10 mouse cellular contexts compared by ENCODE assay signal in the genomic region with DNA sequence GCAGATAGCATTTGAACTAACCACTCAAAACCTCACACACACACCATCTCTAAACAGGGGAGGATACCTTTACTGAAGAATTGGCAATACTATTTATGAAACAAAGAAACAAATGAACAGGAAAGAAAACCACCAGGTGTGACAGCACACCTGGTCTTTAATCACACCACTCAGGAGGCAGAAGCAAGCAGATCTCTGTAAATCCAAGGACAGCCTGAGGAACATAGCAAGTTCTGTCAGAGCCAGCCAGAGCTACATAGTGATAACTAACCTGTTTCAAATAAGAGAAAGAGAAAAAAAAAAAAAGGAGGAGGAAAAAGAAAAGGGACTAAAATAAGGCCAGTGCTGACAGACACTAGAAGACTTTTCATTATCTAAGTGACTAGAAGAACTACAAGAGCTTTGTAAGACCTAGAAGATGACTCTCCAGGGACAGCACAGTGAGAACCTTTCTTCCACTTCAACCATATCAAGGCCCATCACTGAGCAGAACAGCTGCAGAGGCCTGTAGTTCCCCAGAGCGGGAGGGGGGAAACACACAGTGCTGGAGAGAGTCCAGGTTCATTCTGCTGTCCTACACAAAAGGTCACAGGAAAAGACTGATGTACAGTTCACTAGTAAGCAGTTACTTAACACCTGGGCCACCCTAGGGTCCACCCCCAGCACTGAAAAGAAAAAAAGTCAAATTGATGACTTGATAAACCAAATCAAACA. TPM values are rescaled to one million over a fixed set of nuclear protein-coding genes. Genes with fewer than 3 reads are reported as not detected.
A peak's percentile ranks its signal among the peaks of the same experiment; 100 is the strongest.
DNase-seq lines count a peak whose midpoint lies in the region; ATAC-seq lines count a peak whose summit lies in the region.
"Had no signal": no experiment of that assay in that cellular context is flagged by ENCODE, and none has a peak within 500 bp of the region (broad histone marks: within the 10 kb centered on the region; RNA-seq: fewer than 3 reads in every experiment).

No protein-coding gene starts in this region.

- peak; percentile 35 for DNase-seq in kidney, postnatal 36 days
- DNase-seq in kidney, adult 18-20 months = no peak
- peak; percentile 21 for DNase-seq in CD4-positive helper T cell, adult 2 months (ENCODE audit: low read depth, low spot score)
- peak; percentile 45 for DNase-seq in gastrocnemius, postnatal 25 days
- peak; percentile 64 for DNase-seq in induced T-regulatory cell, adult 2 months (ENCODE audit: low read depth)
- DNase-seq in hindbrain, embryonic 10.5 days (ENCODE audit: low spot score) = no peak
- DNase-seq in forebrain, embryonic 11.5 days (ENCODE audit: low spot score) = no peak
- DNase-seq: cerebellum, adult 11 months had no signal

- H3K4me2 ChIP-seq in intestine, embryonic 15.5 days (replicated peaks) = no peak overlapping the region
- no peak overlapping the region for H3K4me2 ChIP-seq in forebrain, embryonic 11.5 days (ENCODE audit: low read depth, low read length, severe bottlenecking)
- H3K4me2 ChIP-seq: hindbrain, embryonic 14.5 days had no signal

- H3K4me1 ChIP-seq in intestine, embryonic 15.5 days (replicated peaks) = peaks cover 13% of the 10 kb centered on the region
- peaks cover 33% of the 10 kb centered on the region for H3K4me1 ChIP-seq in hindbrain, embryonic 10.5 days (replicated peaks)
- H3K4me1 ChIP-seq in forebrain, embryonic 11.5 days (replicated peaks; ENCODE audit: control insufficient read depth, insufficient read depth, low read length) = no peaks in the 10 kb centered on the region

- H3K27ac ChIP-seq in intestine, embryonic 15.5 days = no peak overlapping the region
- H3K27ac ChIP-seq in hindbrain, embryonic 10.5 days = no peak overlapping the region
- H3K27ac ChIP-seq in forebrain, embryonic 11.5 days (ENCODE audit: low read depth, low read length) = no peak overlapping the region

- H3K36me3 ChIP-seq in intestine, embryonic 15.5 days = no peaks in the 10 kb centered on the region
- H3K36me3 ChIP-seq in hindbrain, embryonic 10.5 days = peaks cover 21% of the 10 kb centered on the region
- H3K36me3 ChIP-seq in forebrain, embryonic 11.5 days (ENCODE audit: control insufficient read depth, insufficient read depth, low read length) = no peaks in the 10 kb centered on the region

- no peaks in the 10 kb centered on the region for H3K27me3 ChIP-seq in intestine, embryonic 15.5 days (replicated peaks)
- no peaks in the 10 kb centered on the region for H3K27me3 ChIP-seq in hindbrain, embryonic 10.5 days (ENCODE audit: insufficient read depth, poor library complexity, severe bottlenecking)
- no peaks in the 10 kb centered on the region for H3K27me3 ChIP-seq in forebrain, embryonic 11.5 days (ENCODE audit: control insufficient read depth, insufficient read depth, low read length)

- H3K9ac ChIP-seq in intestine, embryonic 15.5 days = no peak overlapping the region
- H3K9ac ChIP-seq in forebrain, embryonic 11.5 days (ENCODE audit: low read length) = no peak overlapping the region
- H3K9ac ChIP-seq: hindbrain, embryonic 14.5 days had no signal

- H3K4me3 ChIP-seq in intestine, embryonic 15.5 days (replicated peaks) = no peak overlapping the region
- no peak overlapping the region for H3K4me3 ChIP-seq in hindbrain, embryonic 10.5 days
- H3K4me3 ChIP-seq in forebrain, embryonic 11.5 days (ENCODE audit: low read depth, low read length) = no peak overlapping the region

- ATAC-seq in intestine, embryonic 15.5 days = no peak
- ATAC-seq in forebrain, embryonic 11.5 days (replicated peaks; ENCODE audit: low FRiP score) = no peak

- no peaks in the 10 kb centered on the region for H3K9me3 ChIP-seq in intestine, embryonic 15.5 days
- no peaks in the 10 kb centered on the region for H3K9me3 ChIP-seq in hindbrain, embryonic 10.5 days
- H3K9me3 ChIP-seq in forebrain, embryonic 11.5 days (ENCODE audit: control insufficient read depth, low read length) = no peaks in the 10 kb centered on the region; the same call in 1 of the 2 replicates

- WGBS in intestine, embryonic 15.5 days = 41% methylated on average over 1 of the region's 1 CpGs
- WGBS in hindbrain, embryonic 10.5 days = 77% methylated on average over 1 of the region's 1 CpGs
- WGBS in forebrain, embryonic 11.5 days = 90% methylated on average over 1 of the region's 1 CpGs

RNA-seq across cellular contexts. Expression of a gene that starts 9.2 kb away (rescaled TPM):
- total RNA-seq in gastrocnemius, postnatal 25 days (2021) = 10 to 100 TPM; 13.8 to 14.3 TPM
- 70.6 and 72.5 TPM in 2 replicates for polyA plus RNA-seq in intestine, embryonic 15.5 days (2015; fragmentation: Nextera tagmentation; extraction: Ambion mirVana)
- 212 and 247 TPM in 2 replicates for polyA plus RNA-seq in hindbrain, embryonic 10.5 days (2016; fragmentation: Nextera tagmentation; extraction: Ambion mirVana)
- polyA plus RNA-seq in forebrain, embryonic 11.5 days (2014; fragmentation: Nextera tagmentation; extraction: Ambion mirVana) = 221 and 230 TPM in 2 replicates

Comparison
In these comparisons a context has a peak if more than half of its experiments do, and no peak if none do; other contexts are left out.
1. DNase-seq: peak in kidney, postnatal 36 days (2 of 2), CD4-positive helper T cell, adult 2 months (single experiment), gastrocnemius, postnatal 25 days (single experiment) and induced T-regulatory cell, adult 2 months (single experiment); none in kidney, adult 18-20 months (single experiment), hindbrain, embryonic 10.5 days (single experiment) and forebrain, embryonic 11.5 days (single experiment).